Mouse (Mus musculus) embryo, embryonic 11 days (tissue): ENCODE data around the gene Krt12.

Source experiments
- DNase-seq: peaks from one replicate; pipeline ENCODE4 v3.0.0-alpha.2; 2015

The Krt12 gene

DNA sequence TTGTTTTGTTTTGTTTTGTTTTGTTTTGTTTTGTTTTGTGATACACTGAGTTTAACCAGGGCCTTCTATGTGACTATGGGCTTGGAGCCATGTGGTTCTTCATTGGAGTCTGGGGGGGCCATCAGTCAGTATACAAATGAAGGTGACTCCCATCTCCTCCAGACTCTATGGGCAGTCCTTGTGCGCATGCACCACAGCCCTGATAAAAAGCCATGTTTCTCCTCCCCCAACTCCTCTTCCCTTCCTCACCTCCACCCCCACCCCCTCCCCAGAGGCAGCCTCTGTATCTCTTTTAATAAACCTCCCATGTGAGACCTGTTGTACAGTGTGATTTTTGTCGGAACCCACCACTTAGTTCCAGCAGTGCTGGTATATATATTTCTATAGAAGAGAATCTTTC lies 25.4 kb downstream of the Krt12 start:
- DNase-seq, result no peak

- no peak for DNase-seq
Observed at GRCm38 (mm10) chr11:99396034-99396433, 26.0 kb downstream of the Krt12 start.

DNA sequence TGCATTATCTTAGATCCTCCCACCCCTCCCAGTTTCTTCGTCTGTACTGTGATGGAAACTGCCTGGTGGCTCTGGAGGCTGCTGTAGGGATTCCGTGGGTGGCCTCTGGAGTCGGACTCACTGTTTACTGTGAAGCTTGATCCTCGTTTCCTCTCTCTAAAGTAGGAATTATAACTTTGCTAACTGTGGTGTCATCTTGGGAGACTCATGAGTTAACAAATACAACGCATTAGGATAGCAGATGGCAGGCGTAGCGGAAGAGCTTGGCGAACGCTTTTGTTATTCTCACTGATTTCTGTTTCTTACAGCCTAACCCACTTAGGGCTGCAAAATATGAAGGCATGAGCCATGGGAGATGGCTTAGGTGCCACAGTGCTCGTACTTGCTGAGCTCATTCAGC lies 29.6 kb downstream of the Krt12 start:
- no peak for DNase-seq

- no peak for DNase-seq
Observed at GRCm38 (mm10) chr11:99391375-99391774, 30.7 kb downstream of the Krt12 start.

DNA sequence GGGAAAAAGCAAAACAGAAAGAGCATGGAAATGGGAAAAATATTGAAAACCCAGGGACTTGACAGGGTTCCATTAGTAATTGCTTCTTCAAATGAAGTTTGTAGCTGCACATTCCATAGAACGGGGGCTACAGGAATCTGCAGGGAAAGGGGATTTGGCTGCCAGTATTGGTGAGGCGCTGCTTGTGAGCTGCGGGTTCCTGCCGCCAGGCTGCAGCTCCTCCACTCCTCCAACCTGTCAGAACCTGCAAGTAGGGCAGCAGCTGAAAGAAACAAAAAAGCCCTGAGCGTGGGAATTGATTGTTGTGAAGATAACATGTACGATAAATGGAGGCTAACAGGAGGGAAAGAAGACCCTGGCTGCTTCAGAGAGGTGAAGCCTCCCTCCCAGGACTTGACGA lies 31.2 kb downstream of the Krt12 start:
- no peak for DNase-seq

- no peak for DNase-seq
Observed at GRCm38 (mm10) chr11:99389264-99389663, 32.8 kb downstream of the Krt12 start, which contains the start of gene Krt10. Krt10 (minus strand) TSS chr11:99389364.

DNA sequence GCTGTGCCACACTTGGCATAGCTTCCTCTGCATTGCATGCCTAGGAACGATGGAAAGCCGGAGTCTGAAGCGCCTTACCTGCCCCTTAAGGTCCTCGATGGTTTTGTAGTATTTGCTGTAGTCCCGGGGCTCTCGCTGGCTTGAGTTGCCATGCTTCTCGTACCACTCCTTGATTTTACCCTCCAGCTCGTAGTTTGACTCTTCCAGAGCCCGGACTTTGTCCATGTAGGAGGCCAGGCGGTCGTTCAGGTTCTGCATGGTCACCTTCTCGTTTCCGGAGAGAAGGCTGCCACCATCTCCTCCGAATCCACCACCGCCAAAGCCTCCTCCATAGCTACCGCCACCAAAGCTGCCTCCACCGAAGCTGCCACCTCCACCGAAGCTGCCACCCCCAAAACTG lies 33.4 kb downstream of the Krt12 start:
- no peak for DNase-seq

DNA sequence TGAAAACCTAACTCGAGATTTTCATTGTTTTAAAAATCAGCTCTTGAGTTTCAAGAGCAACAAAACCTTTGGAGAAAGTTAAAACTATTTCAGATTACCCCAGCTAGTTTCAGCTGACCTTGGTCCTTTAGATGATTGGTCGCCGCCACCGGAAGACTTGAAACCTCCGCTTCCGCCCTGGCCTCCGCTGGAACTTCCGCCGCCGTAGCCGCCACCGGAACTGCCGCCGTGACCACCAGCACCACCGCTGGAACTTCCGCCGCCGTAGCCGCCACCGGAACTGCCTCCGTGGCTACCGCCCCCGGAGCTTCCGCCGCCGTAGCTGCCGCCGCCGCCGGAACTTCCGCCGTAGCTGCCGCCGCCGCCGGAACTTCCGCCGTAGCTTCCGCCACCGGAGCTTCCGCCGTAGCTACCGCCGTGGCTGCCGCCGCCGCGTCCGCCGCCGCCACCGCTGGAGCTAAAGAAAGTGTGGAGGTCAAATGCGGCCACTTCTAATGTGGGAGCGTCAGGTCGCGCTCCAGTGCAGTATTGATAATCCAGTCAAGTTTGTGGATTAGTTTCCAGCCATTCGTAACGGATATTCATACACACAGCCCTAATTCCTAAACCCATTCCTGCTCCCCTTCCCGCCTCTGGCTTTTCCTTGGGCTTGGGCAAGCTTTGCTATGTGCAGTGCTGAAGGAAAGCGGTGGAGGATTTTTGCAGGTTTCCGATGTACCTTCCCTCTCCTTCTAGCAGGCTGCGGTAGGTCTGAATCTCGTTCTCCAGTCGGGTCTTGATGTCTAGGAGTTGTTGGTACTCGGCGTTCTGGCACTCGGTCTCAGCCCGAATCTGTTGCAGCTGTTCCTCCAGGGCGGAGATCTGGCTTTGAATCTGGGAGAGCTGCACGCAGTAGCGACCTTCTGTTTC lies 36.0 kb downstream of the Krt12 start:
- peak; percentile 92 for DNase-seq

DNA sequence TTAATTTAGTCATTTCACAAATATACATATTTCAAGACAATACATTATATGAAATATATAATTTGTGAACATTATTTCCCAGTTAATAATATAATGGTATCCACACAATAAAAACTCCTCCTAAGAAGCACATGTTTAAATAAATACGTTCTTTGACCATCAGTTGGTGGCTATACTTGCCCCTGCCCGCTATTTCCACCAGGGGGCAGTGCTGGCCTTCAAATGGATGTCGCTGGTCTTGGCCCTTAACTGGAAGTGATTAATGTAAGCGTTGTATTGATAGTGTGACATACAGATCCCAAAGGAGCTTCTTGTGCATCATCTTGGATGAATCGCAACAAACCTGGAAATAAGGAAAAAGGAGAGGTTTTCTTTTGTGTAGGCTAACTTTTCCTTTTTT lies 42.5 kb downstream of the Krt12 start:
- peak; percentile 77 for DNase-seq

DNA sequence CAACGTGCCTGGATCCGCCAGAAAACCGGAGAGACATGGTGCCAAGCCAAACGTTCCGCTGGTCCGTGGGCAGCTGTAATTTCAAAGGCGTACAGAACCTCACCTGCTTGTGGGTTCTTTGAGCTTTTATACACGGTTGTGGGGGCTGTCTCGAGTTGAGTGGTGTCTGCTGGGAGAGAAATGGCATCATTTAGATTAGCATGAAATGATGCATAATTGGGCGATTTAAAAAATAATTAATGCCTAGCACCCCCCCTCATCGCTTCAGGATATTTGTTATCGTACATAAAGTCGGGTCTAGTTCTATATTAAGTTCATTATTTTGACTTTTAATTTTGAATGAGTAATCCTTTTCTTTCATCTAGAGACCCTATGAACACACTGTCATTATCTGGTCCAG lies 47.3 kb downstream of the Krt12 start, which contains the start of gene Krt28:
Gene Krt28, minus strand, starts transcription at position 101 of the 400 bp plus-strand sequence.
- DNase-seq, result no peak

DNA sequence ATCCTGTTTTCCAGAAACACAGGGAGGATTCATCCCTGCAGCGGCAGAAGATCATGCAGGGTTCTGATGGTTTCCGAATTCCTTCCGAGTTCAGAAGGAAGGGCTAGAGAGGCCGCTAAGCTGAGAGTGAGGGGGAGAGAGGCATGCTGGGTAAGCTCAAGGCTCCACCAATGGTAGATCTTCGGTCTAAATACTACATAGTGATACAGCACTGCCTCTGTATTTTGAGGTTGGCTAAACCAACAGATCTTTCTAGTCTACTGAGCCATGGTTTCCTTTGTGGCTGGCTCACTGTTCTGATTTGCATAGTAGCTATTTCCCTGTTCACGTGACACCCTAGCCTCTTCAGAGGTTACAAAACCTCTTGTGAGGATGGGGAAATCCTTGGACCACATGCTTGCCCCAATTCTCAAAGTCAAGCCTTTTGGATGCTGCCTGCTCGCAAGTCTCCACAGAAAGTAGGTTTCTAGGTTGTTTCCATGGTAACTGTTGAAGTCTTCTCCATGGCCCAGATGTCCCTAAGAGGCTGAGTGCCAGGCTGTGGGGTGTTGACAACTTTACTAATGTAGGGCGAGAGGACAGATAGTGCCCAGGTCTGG lies 52.1 kb downstream of the Krt12 start:
- DNase-seq, result no peak

- DNase-seq, result peak; percentile 43
Observed at GRCm38 (mm10) chr11:99369229-99369628, 52.8 kb downstream of the Krt12 start.

GRCm38 (mm10) chr11:99366791-99367190 lies 55.3 kb downstream of the Krt12 start:
- DNase-seq, result peak; percentile 12
